8 mouse cellular contexts compared by ENCODE assay signal in the genomic region with DNA sequence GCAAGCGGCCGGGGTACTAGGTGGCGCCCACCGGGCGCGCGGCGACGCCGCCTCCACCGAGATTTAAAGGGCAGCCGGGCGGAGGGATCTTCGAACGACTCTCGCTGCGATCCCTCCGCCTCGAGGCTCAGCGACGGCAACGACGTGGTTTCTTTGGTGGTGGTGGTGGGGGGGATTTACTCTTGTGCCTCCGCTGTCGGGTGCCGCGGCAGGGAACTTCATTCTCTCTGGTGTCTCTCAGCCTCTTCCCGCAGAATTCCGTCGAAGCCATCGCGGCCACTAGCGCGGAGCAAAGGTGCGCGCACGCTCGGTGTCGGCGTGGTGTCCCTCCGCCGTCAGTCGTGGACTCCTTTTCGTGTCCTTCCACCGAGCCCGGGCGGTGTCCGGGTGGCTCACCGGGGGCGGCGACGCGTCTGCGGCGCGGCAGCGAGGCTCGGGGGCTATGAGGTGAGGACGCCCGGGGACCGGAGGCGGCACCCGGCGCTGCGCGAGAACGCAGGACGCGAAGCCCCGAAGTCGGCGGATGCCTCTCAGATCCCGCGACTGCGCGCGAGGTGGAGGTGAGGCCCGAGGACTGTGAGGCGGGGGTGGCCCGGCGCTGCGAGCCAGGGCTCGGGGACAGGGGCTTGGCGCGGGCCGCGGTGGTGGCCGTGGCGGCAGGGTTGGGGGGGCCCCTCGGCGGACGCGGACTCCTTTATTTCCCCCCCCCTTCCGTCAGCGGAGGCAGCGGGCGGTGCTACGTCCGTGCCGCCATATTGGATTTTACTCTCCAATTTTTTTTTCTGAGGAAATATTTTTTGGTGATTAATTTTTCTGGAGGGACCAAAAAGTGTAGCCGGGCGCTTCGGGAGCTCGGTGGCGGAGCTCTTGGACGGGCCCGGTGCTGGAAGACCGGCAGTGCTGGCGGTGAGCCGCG. TPM values are rescaled to one million over a fixed set of nuclear protein-coding genes. Genes with fewer than 3 reads are reported as not detected.
DNase-seq lines count a peak whose midpoint lies in the region; ATAC-seq lines count a peak whose summit lies in the region.

No protein-coding gene starts in this region.

- DNase-seq in ZHBTc4 (ENCODE audit: low read depth, low spot score) = peak; percentile 97
- DNase-seq in gastrocnemius, adult 8-10 months (ENCODE audit: low spot score in 2 of 2) = peak; percentile 77 to 80
- peak; percentile 70 for DNase-seq in hindlimb bud, embryonic 11.5 days (ENCODE audit: extremely low spot score, low read depth, low spot score)
- DNase-seq in left cerebral cortex, adult 8-10 months (ENCODE audit: low spot score in 2 of 2) = peak; percentile 76 to 86
- peak; percentile 87 for DNase-seq in right cerebral cortex, adult 18-20 months
- DNase-seq in urinary bladder, adult 2 months (ENCODE audit: low spot score) = peak; percentile 96

- peak; percentile 57 for ATAC-seq in common myeloid progenitor, adult 5-6 weeks (replicated peaks; ENCODE audit: low read depth, poor library complexity, severe bottlenecking)
- ATAC-seq in megakaryocyte, adult 5-6 weeks (ENCODE audit: poor library complexity, severe bottlenecking) = peak; percentile 62

RNA-seq across cellular contexts. Expression of a gene that starts 0.8 kb away (rescaled TPM):
- total RNA-seq in common myeloid progenitor, adult 5-6 weeks (2017) = 36.5 and 51.6 TPM in 2 replicates
- total RNA-seq in gastrocnemius, adult 8-10 months (2022) = 10 to 100 TPM; 15.5 to 21.3 (median 18.6) TPM
- 10 to 100 TPM; 46.2 to 53.0 (median 50.5) TPM for total RNA-seq in left cerebral cortex, adult 8-10 months (2022)
- 25.8 and 28.5 TPM in 2 replicates for total RNA-seq in megakaryocyte, adult 5-6 weeks (2015)
- 44.7 and 54.8 TPM in 2 replicates for total RNA-seq in megakaryocyte, adult 5-6 weeks (2017)
- polyA plus RNA-seq in urinary bladder, adult 2 months (2012; rRNA removed) = 25.6 and 28.7 TPM in 2 replicates

RNA-seq across cellular contexts. Expression of a gene that starts 59.9 kb away (rescaled TPM):
- 1.2 and 4.7 TPM in 2 replicates for total RNA-seq in common myeloid progenitor, adult 5-6 weeks (2017)
- total RNA-seq in gastrocnemius, adult 8-10 months (2022) = 1 to 10 TPM; 6.4 to 9.8 (median 7.9) TPM
- total RNA-seq in left cerebral cortex, adult 8-10 months (2022) = 10 to 100 TPM; 25.9 to 28.3 (median 26.3) TPM
- total RNA-seq in megakaryocyte, adult 5-6 weeks (2015) = 8.0 and 10.6 TPM in 2 replicates
- 4.5 and 6.2 TPM in 2 replicates for total RNA-seq in megakaryocyte, adult 5-6 weeks (2017)
- polyA plus RNA-seq in urinary bladder, adult 2 months (2012; rRNA removed) = 41.8 and 42.9 TPM in 2 replicates

Comparison
In these comparisons a context has a peak if more than half of its experiments do, and no peak if none do; other contexts are left out.
1. Peak in every context shown above with its lines: DNase-seq and ATAC-seq.